Comparison of ENCODE assay signal across 8 mouse cellular contexts in genomic region chr2:28423167-28423566, GRCm38 (mm10). TPM values are rescaled to one million over a fixed set of nuclear protein-coding genes. Genes with fewer than 3 reads are reported as not detected.
DNase-seq lines count a peak whose midpoint lies in the region; ATAC-seq and TF ChIP-seq lines count a peak whose summit lies in the region.
"Had no signal": no experiment of that assay in that cellular context is flagged by ENCODE, and none has a peak within 500 bp of the region (broad histone marks: within the 10 kb centered on the region; RNA-seq: fewer than 3 reads in every experiment).

No protein-coding gene starts in this region.

- no peaks in the 10 kb centered on the region for H3K27me3 ChIP-seq in kidney, embryonic 16.5 days (ENCODE audit: insufficient read depth, low read length)
- no peaks in the 10 kb centered on the region for H3K27me3 ChIP-seq in midbrain, postnatal 0 days (ENCODE audit: insufficient read depth, low read length)

- in situ Hi-C loops in ES-E14 (cut with MboI; ENCODE audit: low sequenced_read_pairs in 2 of 2, unreplicated experiment in 2 of 2), result loop anchor here (25.0 kb wide), 2 partner anchors 486 to 636 kb away; no protein-coding TSS in a partner anchor

- no peak overlapping the region for H3K4me3 ChIP-seq in kidney, embryonic 16.5 days (ENCODE audit: low read length)
- H3K4me3 ChIP-seq in ES-E14 (ENCODE audit: insufficient read depth in 1 of 2, low read depth in 1 of 2, low read length in 2 of 2, poor library complexity in 1 of 2, severe bottlenecking in 1 of 2), result no peak overlapping the region
- H3K4me3 ChIP-seq in midbrain, postnatal 0 days (ENCODE audit: low read depth, low read length), result no peak overlapping the region

- DNase-seq in kidney, adult 18-20 months, result peak; percentile 67
- peak; percentile 65 for DNase-seq in ES-E14 (ENCODE audit: low read depth, low spot score)
- peak; percentile 29 for DNase-seq in adrenal gland, adult 8-10 months
- DNase-seq in midbrain, postnatal 0 days (ENCODE audit: low spot score), result peak; percentile 41
- no peak for DNase-seq in urinary bladder, postnatal 10 days (ENCODE audit: low spot score)

- no peak overlapping the region for H3K27ac ChIP-seq in kidney, embryonic 16.5 days (ENCODE audit: low read length)
- H3K27ac ChIP-seq in ES-E14 (ENCODE audit: insufficient read depth, low read depth, low read length, poor library complexity, severe bottlenecking), result no peak overlapping the region
- no peak overlapping the region for H3K27ac ChIP-seq in midbrain, postnatal 0 days (ENCODE audit: low read depth, low read length)

- H3K4me2 ChIP-seq in kidney, embryonic 16.5 days (replicated peaks; ENCODE audit: low read depth, low read length), result no peak overlapping the region
- H3K4me2 ChIP-seq in midbrain, postnatal 0 days (ENCODE audit: low read depth, low read length, poor library complexity, severe bottlenecking), result no peak overlapping the region

- no peak for ATAC-seq in kidney, embryonic 16.5 days (ENCODE audit: low FRiP score, low TSS enrichment)
- peak; percentile 65 to 72; a peak in 2 of 4 replicates for ATAC-seq in hematopoietic stem cell, adult 5-6 weeks (replicated peaks in 1 of 2; ENCODE audit: insufficient read depth in 1 of 2, low FRiP score in 2 of 2, low TSS enrichment in 1 of 2, low read depth in 1 of 2, poor library complexity in 2 of 2, severe bottlenecking in 2 of 2)
- ATAC-seq in midbrain, postnatal 0 days (ENCODE audit: low FRiP score), result no peak

- TF ChIP-seq CTCF in midbrain, postnatal 0 days (IDR thresholded peaks at IDR 0.05), result peak; percentile 67

- 37% methylated on average over 3 of the region's 3 CpGs for WGBS in kidney, embryonic 16.5 days
- 38% methylated on average over 3 of the region's 3 CpGs for WGBS in midbrain, postnatal 0 days

- no peaks in the 10 kb centered on the region for H3K9me3 ChIP-seq in kidney, embryonic 16.5 days (ENCODE audit: low read length)
- no peaks in the 10 kb centered on the region for H3K9me3 ChIP-seq in ES-E14 (ENCODE audit: control insufficient read depth, insufficient read depth, low read depth, low read length)
- no peaks in the 10 kb centered on the region for H3K9me3 ChIP-seq in midbrain, postnatal 0 days (ENCODE audit: low read length)

- H3K9ac ChIP-seq in kidney, embryonic 16.5 days (replicated peaks; ENCODE audit: low read length), result no peak overlapping the region
- H3K9ac ChIP-seq in ES-E14 (ENCODE audit: insufficient read depth, low read depth, low read length, poor library complexity, severe bottlenecking), result no peak overlapping the region
- no peak overlapping the region for H3K9ac ChIP-seq in midbrain, postnatal 0 days (replicated peaks; ENCODE audit: low read length, poor library complexity, severe bottlenecking)

- no peaks in the 10 kb centered on the region for H3K36me3 ChIP-seq in kidney, embryonic 16.5 days (ENCODE audit: insufficient read depth, low read length)
- H3K36me3 ChIP-seq in ES-E14 (ENCODE audit: control insufficient read depth, insufficient read depth, low read length, poor library complexity, severe bottlenecking), result no peaks in the 10 kb centered on the region
- H3K36me3 ChIP-seq in midbrain, postnatal 0 days (ENCODE audit: insufficient read depth, low read length), result no peaks in the 10 kb centered on the region

- no peaks in the 10 kb centered on the region for H3K4me1 ChIP-seq in kidney, embryonic 16.5 days (ENCODE audit: insufficient read depth, low read length)
- no peaks in the 10 kb centered on the region for H3K4me1 ChIP-seq in ES-E14 (ENCODE audit: control insufficient read depth in 2 of 2, insufficient read depth in 2 of 2, low read length in 2 of 2, poor library complexity in 1 of 2)
- no peaks in the 10 kb centered on the region for H3K4me1 ChIP-seq in midbrain, postnatal 0 days (ENCODE audit: insufficient read depth, low read length)

TF ChIP-seq in ES-E14, 5 proteins besides CTCF, POLR2A, EP300 and RAD21:
- TF ChIP-seq MAFK (IDR thresholded peaks at IDR 0.05; ENCODE audit: insufficient read depth, low read depth, low read length) (no peak), CHD2 (IDR thresholded peaks at IDR 0.05; ENCODE audit: low read depth, low read length) (no peak), ZC3H11A (IDR thresholded peaks at IDR 0.05; ENCODE audit: borderline replicate concordance, low read depth, low read length) (peak; percentile 57; the same call in 1 of the 2 replicates)

RNA-seq across cellular contexts. Expression of gene Ppp1r26, which starts 23.4 kb away (rescaled TPM):
- polyA plus RNA-seq in kidney, embryonic 16.5 days (2015; fragmentation: Nextera tagmentation; extraction: Ambion mirVana), result 5.2 and 7.1 TPM in 2 replicates
- 2.4 and 2.5 TPM in 2 replicates for total RNA-seq in ES-E14 (2012; rRNA removed)
- total RNA-seq in adrenal gland, adult 8-10 months (2022), result 10 to 100 TPM in 2 of 4 experiments, 1 to 10 TPM in 2; 6.2 to 14.0 (median 10.4) TPM
- total RNA-seq in hematopoietic stem cell, adult 5-6 weeks (2017), result 8.6 and 11.7 TPM in 2 replicates
- 54.5 and 84.3 TPM in 2 replicates for total RNA-seq in midbrain, postnatal 0 days (2014; rRNA removed)
- 14.2 and 17.5 TPM in 2 replicates for polyA plus RNA-seq in midbrain, postnatal 0 days (2015; fragmentation: Nextera tagmentation; extraction: Ambion mirVana)

RNA-seq across cellular contexts. Expression of gene 1700007K13Rik, which starts 43.0 kb away (rescaled TPM):
- polyA plus RNA-seq in kidney, embryonic 16.5 days (2015; fragmentation: Nextera tagmentation; extraction: Ambion mirVana), result 0.22 and 0.94 TPM in 2 replicates
- 12.9 and 14.2 TPM in 2 replicates for total RNA-seq in ES-E14 (2012; rRNA removed)
- under 1 TPM in 3 of 4 experiments, not detected in 1; 0.49 to 0.99 (median 0.89) TPM for total RNA-seq in adrenal gland, adult 8-10 months (2022)
- not detected in 2 replicates for total RNA-seq in hematopoietic stem cell, adult 5-6 weeks (2017)
- total RNA-seq in midbrain, postnatal 0 days (2014; rRNA removed), result 3.4 and 6.2 TPM in 2 replicates
- 5.4 and 5.8 TPM in 2 replicates for polyA plus RNA-seq in midbrain, postnatal 0 days (2015; fragmentation: Nextera tagmentation; extraction: Ambion mirVana)
- polyA plus RNA-seq: heart, embryonic 14.5 days had no signal

RNA-seq across cellular contexts. Expression of gene Mrps2, which starts 44.7 kb away (rescaled TPM):
- polyA plus RNA-seq in kidney, embryonic 16.5 days (2015; fragmentation: Nextera tagmentation; extraction: Ambion mirVana), result 70.8 and 74.2 TPM in 2 replicates
- 24.9 and 29.9 TPM in 2 replicates for total RNA-seq in ES-E14 (2012; rRNA removed)
- total RNA-seq in adrenal gland, adult 8-10 months (2022), result 10 to 100 TPM; 39.7 to 52.1 (median 46.1) TPM
- total RNA-seq in hematopoietic stem cell, adult 5-6 weeks (2017), result 26.6 and 31.9 TPM in 2 replicates
- total RNA-seq in midbrain, postnatal 0 days (2014; rRNA removed), result 27.7 and 28.2 TPM in 2 replicates
- polyA plus RNA-seq in midbrain, postnatal 0 days (2015; fragmentation: Nextera tagmentation; extraction: Ambion mirVana), result 38.3 and 42.3 TPM in 2 replicates

Comparison
In these comparisons a context has a peak if more than half of its experiments do, and no peak if none do; other contexts are left out.
1. ATAC-seq: peak in hematopoietic stem cell, adult 5-6 weeks (2 of 2); none in kidney, embryonic 16.5 days (single experiment) and midbrain, postnatal 0 days (single experiment).